Mouse (Mus musculus): ENCODE measurements around the gene Ptprd. TPM values are rescaled to one million over a fixed set of nuclear protein-coding genes. Genes with fewer than 3 reads are reported as not detected.
"Not testable (repeated sequence)": the region's sequence is repeated elsewhere in the genome, so short reads cannot be mapped to it uniquely, and the experiment has no call there.

The Ptprd gene
- polyA plus RNA-seq, 2 experiments = 48.6 to 50.4 TPM

DNA sequence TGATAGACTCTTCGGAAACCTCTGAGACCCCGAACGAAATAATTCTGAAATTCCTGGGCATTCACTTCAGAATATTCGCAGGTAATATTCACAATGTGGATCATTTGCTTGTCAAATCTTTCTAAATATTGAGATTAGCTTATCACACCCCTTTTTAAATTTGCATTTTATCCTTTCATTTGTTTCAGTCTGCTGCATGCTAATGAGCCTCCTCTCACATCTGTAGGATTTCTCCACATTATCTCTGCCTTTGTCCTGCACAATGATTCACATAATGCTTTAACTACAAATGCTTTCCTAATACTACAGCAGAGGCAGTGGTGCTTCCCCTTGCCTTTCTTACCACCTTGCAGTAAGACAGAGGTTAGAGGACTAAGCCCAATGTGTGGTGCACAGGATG lies 229.7 kb downstream of the Ptprd start:
- Histone ChIP-seq H3K27me3 (ENCODE audit: control insufficient read depth, insufficient read depth, low read length) (no peaks in the 10 kb centered on the region), H3K9me3 (ENCODE audit: control insufficient read depth, low read length) (no peaks in the 10 kb centered on the region), H3K27ac (replicated peaks; ENCODE audit: low read depth, low read length) (no peak overlapping the region), H3K4me3 (replicated peaks; ENCODE audit: low read length) (no peak overlapping the region), H3K9ac (ENCODE audit: low read depth, low read length, severe bottlenecking) (no peak overlapping the region), H3K4me2 (replicated peaks; ENCODE audit: low read depth, low read length, severe bottlenecking) (no peak overlapping the region), H3K4me1 (ENCODE audit: control insufficient read depth, insufficient read depth, low read length) (no peaks in the 10 kb centered on the region), H3K36me3 (ENCODE audit: control insufficient read depth, insufficient read depth, low read length) (no peaks in the 10 kb centered on the region)
- TF ChIP-seq POLR2A (IDR thresholded peaks at IDR 0.05; ENCODE audit: borderline replicate concordance, extremely low read depth, insufficient read depth, insufficient read length) = no peak
- 86% methylated on average over 4 of the region's 4 CpGs for WGBS
- no peak for DNase-seq (ENCODE audit: low spot score)
- ATAC-seq (ENCODE audit: low FRiP score, low read depth) = no peak

DNA sequence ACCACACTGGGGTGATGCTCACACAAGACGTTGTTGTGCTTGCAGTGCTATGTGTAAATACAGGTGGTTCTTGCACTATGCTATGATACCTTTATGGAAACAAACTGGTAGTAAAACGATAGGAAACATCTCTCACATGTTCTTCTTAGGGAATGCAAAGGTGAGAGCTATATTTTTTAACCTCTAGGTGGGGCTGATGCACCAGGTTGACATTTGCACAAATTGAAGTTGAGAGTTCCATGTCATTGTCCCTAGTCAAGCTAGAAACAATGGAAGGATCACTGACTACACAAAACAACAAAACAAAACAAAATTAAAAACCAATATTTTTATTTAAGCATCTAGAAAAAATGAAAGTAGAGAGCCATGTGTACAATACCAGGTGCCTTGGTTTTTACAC lies 250.1 kb downstream of the Ptprd start:
- DNase-seq (ENCODE audit: low spot score) (no peak), ATAC-seq (ENCODE audit: low FRiP score, low read depth) (no peak)
- WGBS = 18% methylated on average over 2 of the region's 2 CpGs
- no peaks in the 10 kb centered on the region for H3K27me3 ChIP-seq (ENCODE audit: control insufficient read depth, insufficient read depth, low read length)
- H3K27ac ChIP-seq (replicated peaks; ENCODE audit: low read depth, low read length) = no peak overlapping the region
- H3K36me3 ChIP-seq (ENCODE audit: control insufficient read depth, insufficient read depth, low read length) = no peaks in the 10 kb centered on the region
- H3K4me2 ChIP-seq (replicated peaks; ENCODE audit: low read depth, low read length, severe bottlenecking) = no peak overlapping the region
- H3K9me3 ChIP-seq (ENCODE audit: control insufficient read depth, low read length) = no peaks in the 10 kb centered on the region
- H3K4me3 ChIP-seq (replicated peaks; ENCODE audit: low read length) = no peak overlapping the region
- no peak for TF ChIP-seq POLR2A (IDR thresholded peaks at IDR 0.05; ENCODE audit: borderline replicate concordance, extremely low read depth, insufficient read depth, insufficient read length)
- no peak overlapping the region for H3K9ac ChIP-seq (ENCODE audit: low read depth, low read length, severe bottlenecking)
- H3K4me1 ChIP-seq (ENCODE audit: control insufficient read depth, insufficient read depth, low read length) = no peaks in the 10 kb centered on the region

DNA sequence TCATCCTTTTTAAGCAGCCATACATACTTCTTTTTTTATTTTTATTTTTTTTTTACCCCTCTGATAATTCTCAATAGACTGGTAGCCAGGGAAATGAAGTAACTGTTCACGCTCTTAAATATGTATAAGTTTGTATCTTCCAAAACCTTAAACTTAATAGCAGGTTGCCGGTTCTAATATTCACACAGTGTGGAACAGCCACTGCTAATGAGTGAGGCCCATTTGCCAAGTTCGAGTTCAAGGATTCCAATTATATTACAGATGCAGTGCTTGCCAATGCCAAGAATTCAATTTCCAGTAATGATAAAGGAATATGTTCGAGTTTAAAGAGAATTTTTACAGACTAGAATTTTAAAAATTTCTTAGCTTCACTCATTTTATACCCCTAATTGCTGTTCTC lies 322.3 kb downstream of the Ptprd start:
- DNase-seq (ENCODE audit: low spot score) (no peak), ATAC-seq (ENCODE audit: low FRiP score, low read depth) (no peak)
- H3K4me3 ChIP-seq (replicated peaks; ENCODE audit: low read length) = no peak overlapping the region
- H3K9me3 ChIP-seq (ENCODE audit: control insufficient read depth, low read length) = no peaks in the 10 kb centered on the region
- H3K36me3 ChIP-seq (ENCODE audit: control insufficient read depth, insufficient read depth, low read length) = no peaks in the 10 kb centered on the region
- H3K27me3 ChIP-seq (ENCODE audit: control insufficient read depth, insufficient read depth, low read length) = no peaks in the 10 kb centered on the region
- H3K4me1 ChIP-seq (ENCODE audit: control insufficient read depth, insufficient read depth, low read length) = no peaks in the 10 kb centered on the region
- no peak overlapping the region for H3K27ac ChIP-seq (replicated peaks; ENCODE audit: low read depth, low read length)
- 72% methylated on average over 4 of the region's 4 CpGs for WGBS
- no peak overlapping the region for H3K4me2 ChIP-seq (replicated peaks; ENCODE audit: low read depth, low read length, severe bottlenecking)
- H3K9ac ChIP-seq (ENCODE audit: low read depth, low read length, severe bottlenecking) = no peak overlapping the region
- TF ChIP-seq POLR2A (IDR thresholded peaks at IDR 0.05; ENCODE audit: borderline replicate concordance, extremely low read depth, insufficient read depth, insufficient read length) = no peak

DNA sequence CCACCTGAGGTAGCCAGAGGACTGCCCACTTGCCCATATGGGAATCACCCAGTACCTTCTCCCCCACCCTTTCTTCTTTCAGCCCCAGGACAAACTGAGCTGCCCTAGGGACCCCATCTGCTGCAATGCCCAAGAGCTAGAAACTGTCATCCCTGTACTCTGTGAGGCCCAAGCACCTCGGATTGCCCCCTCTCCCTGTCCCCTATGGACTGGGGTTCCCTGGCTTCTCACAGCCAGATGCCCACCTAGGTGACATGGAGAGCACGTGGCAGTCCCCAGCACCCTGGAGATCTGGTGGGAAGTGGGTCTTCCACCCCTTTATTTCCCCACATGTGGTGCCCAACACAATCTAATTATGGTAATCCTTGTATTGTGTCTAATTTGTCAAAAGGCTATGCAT lies 331.5 kb downstream of the Ptprd start:
- H3K4me2 ChIP-seq (replicated peaks; ENCODE audit: low read depth, low read length, severe bottlenecking) = no peak overlapping the region
- WGBS = 63% methylated on average over 2 of the region's 2 CpGs
- H3K9ac ChIP-seq (ENCODE audit: low read depth, low read length, severe bottlenecking) = no peak overlapping the region
- H3K4me3 ChIP-seq (replicated peaks; ENCODE audit: low read length) = no peak overlapping the region
- no peaks in the 10 kb centered on the region for H3K27me3 ChIP-seq (ENCODE audit: control insufficient read depth, insufficient read depth, low read length)
- no peaks in the 10 kb centered on the region for H3K36me3 ChIP-seq (ENCODE audit: control insufficient read depth, insufficient read depth, low read length)
- no peaks in the 10 kb centered on the region for H3K4me1 ChIP-seq (ENCODE audit: control insufficient read depth, insufficient read depth, low read length)
- ATAC-seq (ENCODE audit: low FRiP score, low read depth) = no peak
- TF ChIP-seq POLR2A (IDR thresholded peaks at IDR 0.05; ENCODE audit: borderline replicate concordance, extremely low read depth, insufficient read depth, insufficient read length) = no peak
- H3K9me3 ChIP-seq (ENCODE audit: control insufficient read depth, low read length) = no peaks in the 10 kb centered on the region
- no peak overlapping the region for H3K27ac ChIP-seq (replicated peaks; ENCODE audit: low read depth, low read length)
- no peak for DNase-seq (ENCODE audit: low spot score)

DNA sequence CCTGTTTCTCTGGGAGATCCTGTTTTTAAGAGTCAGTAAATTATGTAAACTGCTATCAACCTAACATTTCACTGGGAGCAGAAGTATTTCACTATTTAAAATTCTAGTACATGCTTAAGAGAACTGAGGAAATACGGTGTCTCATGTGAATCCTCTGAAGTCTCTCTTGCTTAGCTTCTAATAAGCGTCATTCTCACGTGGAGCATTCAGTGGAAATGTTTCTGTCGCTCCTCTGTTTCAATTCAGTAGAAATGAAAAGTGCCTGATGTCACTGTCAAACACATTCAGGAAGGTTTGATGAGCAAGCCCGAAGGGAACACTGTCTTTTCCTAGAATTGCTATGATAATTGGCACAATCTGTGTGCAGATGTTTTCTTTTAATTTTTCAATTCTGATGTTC lies 350.5 kb downstream of the Ptprd start:
- Histone ChIP-seq H3K9me3 (ENCODE audit: control insufficient read depth, low read length) (no peaks in the 10 kb centered on the region), H3K27me3 (ENCODE audit: control insufficient read depth, insufficient read depth, low read length) (no peaks in the 10 kb centered on the region), H3K9ac (ENCODE audit: low read depth, low read length, severe bottlenecking) (no peak overlapping the region), H3K36me3 (ENCODE audit: control insufficient read depth, insufficient read depth, low read length) (no peaks in the 10 kb centered on the region), H3K27ac (replicated peaks; ENCODE audit: low read depth, low read length) (no peak overlapping the region), H3K4me1 (ENCODE audit: control insufficient read depth, insufficient read depth, low read length) (no peaks in the 10 kb centered on the region), H3K4me3 (replicated peaks; ENCODE audit: low read length) (no peak overlapping the region), H3K4me2 (replicated peaks; ENCODE audit: low read depth, low read length, severe bottlenecking) (no peak overlapping the region)
- no peak for ATAC-seq (ENCODE audit: low FRiP score, low read depth)
- TF ChIP-seq POLR2A (IDR thresholded peaks at IDR 0.05; ENCODE audit: borderline replicate concordance, extremely low read depth, insufficient read depth, insufficient read length) = no peak
- DNase-seq (ENCODE audit: low spot score) = no peak
- WGBS = 78% methylated on average over 5 of the region's 5 CpGs

DNA sequence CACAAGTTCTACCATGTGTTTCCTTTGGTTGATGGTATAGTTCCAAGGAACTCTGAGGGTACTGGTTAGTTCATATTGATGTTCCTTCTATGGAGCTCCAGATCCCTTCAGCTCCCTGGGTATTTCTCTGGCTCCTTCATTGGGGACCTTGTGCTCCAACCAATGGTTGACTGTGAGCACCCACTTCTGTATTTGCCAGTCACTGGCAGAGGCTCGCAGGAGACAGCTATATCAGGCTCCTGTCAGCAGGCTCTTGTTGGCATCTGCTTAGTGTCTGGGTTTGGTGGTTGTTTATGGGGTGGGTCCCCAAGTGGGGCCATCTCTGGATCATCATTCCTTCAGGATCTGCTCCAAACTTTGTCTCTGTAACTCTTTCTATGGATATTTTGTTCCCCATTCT lies 414.4 kb downstream of the Ptprd start:
- H3K4me3 ChIP-seq (replicated peaks; ENCODE audit: low read length); H3K4me1 ChIP-seq (ENCODE audit: control insufficient read depth, insufficient read depth, low read length): not testable (repeated sequence)
- 72% methylated on average over 1 of the region's 1 CpGs for WGBS

More for the DNA sequence above, 414.4 kb downstream of the Ptprd start:
- H3K9me3 ChIP-seq (ENCODE audit: control insufficient read depth, low read length); H3K27ac ChIP-seq (replicated peaks; ENCODE audit: low read depth, low read length); H3K27me3 ChIP-seq (ENCODE audit: control insufficient read depth, insufficient read depth, low read length); H3K4me2 ChIP-seq (replicated peaks; ENCODE audit: low read depth, low read length, severe bottlenecking); DNase-seq (ENCODE audit: low spot score); H3K36me3 ChIP-seq (ENCODE audit: control insufficient read depth, insufficient read depth, low read length); ATAC-seq (ENCODE audit: low FRiP score, low read depth); H3K9ac ChIP-seq (ENCODE audit: low read depth, low read length, severe bottlenecking): not testable (repeated sequence)
